Mouse (Mus musculus): ENCODE measurements around the gene Myo18a.

Myo18a gene

DNA sequence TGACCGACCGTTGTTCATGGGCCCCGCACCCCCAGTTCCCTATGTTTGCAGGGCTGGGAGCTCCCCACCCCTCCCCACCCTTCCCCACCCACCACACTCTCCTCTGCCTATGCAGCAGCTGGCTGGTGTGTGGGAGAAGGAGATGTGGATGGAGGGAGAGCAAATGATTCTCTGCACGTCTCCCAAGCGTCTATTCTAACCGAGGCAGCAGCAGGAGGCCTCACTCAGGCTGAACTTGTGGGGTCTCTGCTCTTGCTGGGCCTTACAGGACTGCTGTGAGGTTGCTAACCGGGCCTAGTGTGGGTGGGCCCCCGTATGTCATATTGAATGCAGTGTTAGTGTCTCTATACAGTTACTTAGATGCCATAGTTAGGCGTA lies 37.4 kb downstream of the Myo18a start:
- no peak for DNase-seq

DNA sequence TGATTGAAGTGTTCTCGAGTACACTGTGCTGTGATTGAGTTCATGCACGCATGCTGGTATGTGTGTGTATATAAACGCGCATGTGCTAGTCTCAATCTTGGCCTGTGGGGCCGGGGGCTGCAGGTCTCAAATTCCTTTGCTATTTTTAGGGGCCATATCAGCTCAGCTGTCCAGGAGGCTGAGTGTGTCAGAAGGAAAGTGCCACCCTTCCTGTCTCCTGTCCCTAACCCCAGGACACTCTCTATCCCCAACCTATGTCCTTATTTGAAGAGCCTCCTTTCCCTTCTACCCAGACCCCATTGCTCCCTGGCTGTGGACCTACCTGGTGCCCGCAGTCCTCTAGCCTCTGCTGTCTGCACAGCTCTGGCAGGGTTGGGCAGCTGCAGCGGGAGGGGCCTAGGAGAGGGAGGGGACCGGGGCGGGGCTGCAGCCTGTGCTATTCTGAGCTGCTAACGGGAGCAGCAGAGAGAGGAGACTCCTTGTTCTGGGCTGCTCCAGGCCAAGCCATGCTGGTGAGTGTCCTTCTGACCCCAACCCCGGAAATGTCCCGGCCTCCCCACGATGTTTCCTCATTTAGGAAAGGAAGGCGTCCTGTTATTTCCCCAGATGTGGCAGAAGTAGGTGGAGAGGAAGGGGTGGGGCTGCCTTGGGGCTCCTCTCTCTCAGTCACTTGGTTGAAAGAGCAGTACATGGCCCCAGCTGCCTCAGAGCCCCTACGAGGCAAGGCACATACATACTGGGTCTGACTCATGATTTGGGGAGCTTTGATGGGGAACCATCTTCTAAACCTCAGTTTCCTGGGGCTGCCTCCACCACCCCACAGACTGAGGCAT lies 38.0 kb downstream of the Myo18a start:
- DNase-seq = no peak

DNA sequence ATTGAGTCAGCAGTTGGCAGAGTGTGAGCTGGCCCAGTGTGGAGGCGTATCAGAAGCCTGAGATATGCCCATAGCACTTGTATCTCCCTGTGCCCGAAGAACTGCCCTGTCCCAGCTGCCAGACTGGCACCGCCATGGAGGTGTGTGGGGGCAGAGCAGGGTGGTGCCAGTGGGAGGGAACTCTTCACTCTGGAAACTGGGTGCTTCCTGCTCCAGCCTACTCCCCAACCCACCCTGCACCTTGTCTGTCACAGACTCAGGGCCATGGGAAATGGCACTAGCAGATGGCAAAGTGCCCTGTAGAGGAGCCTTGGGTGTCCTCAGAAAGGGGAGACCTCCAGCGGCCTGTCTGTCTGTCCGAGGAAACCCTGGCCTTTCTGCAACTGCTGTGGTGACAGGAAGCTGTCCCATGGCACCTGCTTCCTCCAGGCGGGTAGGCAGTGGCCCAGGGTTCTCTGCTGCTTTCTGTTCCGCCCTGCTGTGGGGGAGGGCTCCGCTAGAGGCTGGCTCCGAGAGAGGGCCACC lies 39.4 kb downstream of the Myo18a start:
- no peak for DNase-seq

- no peak for DNase-seq
Measured at GRCm38 (mm10) chr11:77806218-77806617, 43.2 kb downstream of the Myo18a start.

DNA sequence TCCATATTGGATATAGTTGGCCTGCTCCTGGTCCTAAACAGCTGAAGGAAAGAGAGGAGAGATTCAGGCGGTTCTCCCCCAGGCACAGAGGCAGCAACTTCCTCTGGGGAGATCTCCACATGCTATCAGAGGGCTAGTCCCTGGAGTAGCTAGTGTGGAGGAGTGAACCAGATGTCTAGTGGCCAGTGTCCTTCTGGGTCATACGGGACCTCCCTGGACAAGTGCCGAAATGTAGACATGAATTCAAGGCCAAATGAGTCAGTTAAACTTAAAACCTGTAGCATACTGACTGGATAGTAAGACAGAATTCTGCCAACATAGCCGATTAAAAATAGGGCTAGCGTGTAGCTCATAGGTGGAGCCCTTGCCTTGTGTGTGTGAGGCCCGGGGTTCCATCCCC lies 43.8 kb downstream of the Myo18a start:
- no peak for DNase-seq

GRCm38 (mm10) chr11:77808051-77808465 lies 45.0 kb downstream of the Myo18a start:
- no peak for DNase-seq

GRCm38 (mm10) chr11:77809215-77809614 lies 46.2 kb downstream of the Myo18a start:
- DNase-seq = no peak

DNA sequence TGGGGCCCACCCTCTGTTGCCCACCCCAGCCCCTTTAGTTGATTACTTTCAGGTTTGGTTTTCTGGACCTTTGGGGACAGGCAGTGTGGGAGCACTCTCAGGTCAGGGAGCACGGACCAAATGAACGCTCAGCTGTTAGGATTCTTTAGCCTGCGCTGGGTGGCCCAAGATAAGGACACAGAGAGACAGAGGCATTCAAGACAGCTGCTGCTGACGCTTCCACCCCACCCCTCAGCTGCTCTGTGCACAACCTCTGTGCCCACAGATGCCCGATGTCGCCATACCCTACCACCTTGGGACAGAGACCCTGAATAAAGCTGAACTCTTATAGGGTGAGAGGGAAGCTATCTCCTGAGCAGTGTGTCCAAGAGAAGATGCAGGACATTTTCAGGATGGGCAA lies 47.0 kb downstream of the Myo18a start:
- DNase-seq = no peak

- DNase-seq = no peak
Measured at GRCm38 (mm10) chr11:77813969-77814368, 50.9 kb downstream of the Myo18a start.

- DNase-seq = no peak
Measured at GRCm38 (mm10) chr11:77816003-77816402, 53.0 kb downstream of the Myo18a start.

GRCm38 (mm10) chr11:77821648-77822047 lies 58.6 kb downstream of the Myo18a start:
- no peak for DNase-seq

GRCm38 (mm10) chr11:77822781-77823180 lies 59.7 kb downstream of the Myo18a start:
- peak; percentile 56 for DNase-seq

DNA sequence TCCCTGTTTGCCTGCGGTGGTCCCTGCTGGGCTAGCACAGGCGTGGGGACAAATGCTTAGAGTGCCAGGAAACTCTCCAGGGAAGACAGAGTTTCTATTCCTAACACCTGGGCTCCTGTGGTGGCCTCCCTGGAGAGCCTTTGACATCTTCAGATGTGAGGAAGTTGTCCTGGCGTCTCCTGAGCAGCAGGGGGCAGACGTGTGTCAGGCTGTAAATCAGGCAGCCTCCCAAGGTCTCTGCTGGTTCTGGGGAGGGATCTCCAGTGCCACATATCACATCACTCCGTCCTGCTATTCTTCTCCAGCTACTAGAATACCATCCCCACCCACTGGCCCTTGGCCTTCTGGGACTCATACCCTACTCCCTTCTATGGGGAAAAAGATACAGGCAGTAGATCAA lies 62.8 kb downstream of the Myo18a start:
- DNase-seq = peak; percentile 72

GRCm38 (mm10) chr11:77826311-77826710 lies 63.3 kb downstream of the Myo18a start:
- no peak for DNase-seq

DNA sequence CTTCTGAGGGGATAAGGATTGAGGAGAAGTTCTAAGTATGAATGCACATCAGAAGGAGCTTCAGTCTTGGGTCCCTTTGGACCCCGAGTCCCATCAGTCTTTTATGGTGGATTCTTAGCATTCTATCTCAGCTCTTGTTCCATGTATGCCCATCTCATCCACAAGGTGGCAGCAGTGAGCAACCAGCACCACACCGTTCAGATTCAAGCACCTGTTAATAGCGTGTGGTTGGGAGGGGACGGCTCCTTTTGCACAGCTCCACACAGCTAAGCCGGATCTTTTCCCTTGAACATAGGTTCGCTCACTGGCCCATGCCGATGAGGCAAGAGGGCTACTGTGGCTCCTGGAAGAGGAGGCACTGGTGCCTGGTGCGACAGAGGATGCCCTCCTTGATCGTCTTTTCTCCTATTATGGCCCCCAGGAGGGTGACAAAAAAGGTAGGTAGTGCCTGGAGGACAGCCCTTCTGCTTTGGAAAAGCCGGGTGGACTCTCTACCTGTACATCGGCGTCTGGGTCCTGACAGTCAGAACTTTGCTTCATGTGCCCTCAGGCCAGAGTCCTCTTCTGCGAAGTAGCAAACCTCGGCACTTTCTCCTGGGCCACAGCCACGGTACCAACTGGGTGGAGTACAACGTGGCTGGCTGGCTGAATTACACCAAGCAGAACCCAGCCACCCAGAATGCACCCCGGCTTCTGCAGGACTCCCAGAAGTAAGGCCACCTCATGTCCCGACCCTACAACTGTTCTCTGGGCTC lies 64.4 kb downstream of the Myo18a start:
- peak; percentile 67 for DNase-seq

DNA sequence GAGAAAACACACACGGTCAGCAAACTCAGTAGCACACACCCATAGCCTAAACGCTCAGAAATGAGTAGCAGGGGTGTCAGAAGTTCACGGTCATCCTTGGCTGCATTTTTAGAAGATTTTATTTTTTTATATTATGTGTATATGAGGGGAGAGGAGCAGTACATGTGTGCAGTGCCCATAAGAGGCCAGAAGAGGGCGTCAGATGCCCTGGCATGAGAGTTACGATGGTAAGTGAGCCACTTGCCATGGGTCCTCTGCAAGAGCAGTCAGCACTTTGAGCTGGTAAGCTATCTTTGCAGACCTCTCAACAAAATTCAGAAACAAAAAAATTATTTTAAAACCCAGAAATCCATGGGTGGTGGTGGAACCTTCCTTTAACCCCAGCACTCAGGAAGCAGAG lies 65.1 kb downstream of the Myo18a start:
- no peak for DNase-seq

GRCm38 (mm10) chr11:77829043-77829841 lies 66.2 kb downstream of the Myo18a start:
- DNase-seq = no peak

- DNase-seq = no peak
Measured at GRCm38 (mm10) chr11:77830875-77831274, 67.8 kb downstream of the Myo18a start.

DNA sequence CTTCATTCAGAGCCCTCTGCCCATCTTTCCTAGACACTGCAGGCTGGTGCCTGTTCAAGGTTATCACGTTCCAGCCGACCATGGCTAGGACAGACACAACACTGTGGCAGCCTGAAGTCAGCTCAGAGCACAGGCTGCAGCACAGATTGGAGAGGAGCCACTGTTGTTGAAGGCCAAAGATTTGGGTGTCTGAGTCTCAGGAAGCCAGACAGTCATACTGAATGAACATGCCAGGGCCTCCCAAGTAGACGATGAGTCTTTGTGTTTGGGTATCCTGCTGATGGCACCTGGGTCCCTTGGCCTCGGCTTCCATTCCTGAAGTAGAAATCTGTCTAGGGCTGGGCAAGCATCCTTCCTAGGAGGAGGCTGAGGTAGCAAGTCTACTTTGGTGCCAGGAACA lies 69.5 kb downstream of the Myo18a start:
- no peak for DNase-seq

DNA sequence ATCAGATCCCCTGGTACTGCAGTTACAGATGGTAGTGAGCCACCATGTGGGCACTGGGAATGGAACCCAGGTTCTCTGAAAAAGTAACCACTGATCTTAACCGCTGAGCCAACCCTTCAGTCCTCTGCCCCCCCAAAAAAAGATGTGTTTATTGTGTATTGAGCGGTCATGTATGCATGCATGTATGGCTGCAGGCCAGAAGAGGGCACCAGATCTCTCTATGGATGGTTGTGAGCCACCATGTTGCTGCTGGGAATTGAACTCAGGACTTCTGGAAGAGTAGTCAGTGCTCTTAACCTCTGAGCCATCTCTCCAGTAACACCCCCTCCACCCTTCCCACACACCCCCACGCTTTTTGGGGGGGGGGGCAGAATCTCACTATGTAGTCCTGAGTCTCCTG lies 72.1 kb downstream of the Myo18a start:
- DNase-seq = no peak

DNA sequence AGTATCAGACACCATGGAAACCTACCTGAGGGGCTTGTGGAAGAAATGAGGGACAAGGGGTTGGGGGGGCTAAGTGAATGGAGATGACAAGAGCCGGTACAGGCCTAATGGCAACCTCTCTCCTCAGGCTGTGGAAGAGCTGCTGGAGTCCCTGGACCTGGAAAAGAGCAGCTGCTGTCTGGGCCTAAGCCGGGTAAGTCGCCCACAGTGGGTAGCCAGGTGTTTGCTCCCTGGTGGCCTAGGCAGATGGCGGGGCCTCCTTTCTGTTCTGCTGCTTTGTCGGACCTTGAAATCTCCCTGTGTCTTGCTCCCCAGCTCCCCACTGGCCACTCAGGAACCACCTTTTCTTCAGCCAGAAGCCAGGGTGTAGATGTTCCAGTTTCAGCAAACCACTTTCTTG lies 73.2 kb downstream of the Myo18a start:
- no peak for DNase-seq

DNA sequence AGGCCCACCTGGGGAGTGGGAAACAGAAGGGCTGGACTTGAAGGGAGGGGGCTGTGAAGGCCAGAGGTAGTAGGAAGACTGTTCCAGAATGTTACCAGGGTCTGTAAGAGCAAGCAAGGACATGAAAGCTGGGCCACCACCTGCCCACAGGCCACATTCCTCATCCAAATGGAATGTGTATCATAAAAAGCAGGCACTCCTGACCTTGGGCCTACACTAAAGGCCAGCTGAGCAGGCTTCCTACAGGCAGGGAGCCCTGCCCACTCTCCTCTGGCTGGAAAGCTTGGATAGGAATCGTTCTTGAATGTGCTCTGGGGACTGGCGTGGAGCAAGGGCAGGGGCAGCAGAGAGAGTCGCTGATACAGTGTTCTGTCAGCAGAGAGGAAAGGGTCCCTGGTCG lies 73.7 kb downstream of the Myo18a start:
- no peak for DNase-seq

- no peak for DNase-seq
Measured at GRCm38 (mm10) chr11:77837856-77838255, 74.8 kb downstream of the Myo18a start.

Data from right cerebral cortex, postnatal 25 days (tissue).